9 mouse cellular contexts compared by ENCODE assay signal in the genomic region with DNA sequence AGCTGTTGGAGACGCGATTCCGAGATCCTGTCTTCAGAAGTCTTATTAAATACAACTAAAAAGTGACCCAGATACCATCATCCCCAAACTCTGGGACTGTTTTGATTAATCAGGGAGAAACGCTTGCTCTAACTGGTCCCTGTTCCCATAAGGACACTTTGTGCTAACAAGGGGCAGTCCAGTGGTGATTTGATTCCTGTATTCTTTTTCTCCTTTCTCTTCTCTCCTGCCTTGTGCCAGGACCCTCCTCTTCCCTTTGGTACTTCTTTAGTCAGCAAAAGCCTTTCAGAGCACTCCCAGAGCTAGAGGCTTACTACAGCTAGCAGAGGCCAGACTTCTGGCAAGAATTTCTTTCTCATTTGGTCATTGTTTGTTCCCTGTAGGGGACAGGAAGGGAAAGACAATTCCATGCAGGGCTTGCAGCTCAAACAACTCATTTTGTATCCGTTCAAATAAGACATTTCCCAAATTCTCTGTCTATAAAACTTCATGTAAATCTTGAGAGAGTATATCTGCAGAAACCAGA.
DNase-seq lines count a peak whose midpoint lies in the region; ATAC-seq and TF ChIP-seq lines count a peak whose summit lies in the region.
"Had no signal": no experiment of that assay in that cellular context is flagged by ENCODE, and none has a peak within 500 bp of the region (broad histone marks: within the 10 kb centered on the region; RNA-seq: fewer than 3 reads in every experiment).

No protein-coding gene starts in this region.

- no peaks in the 10 kb centered on the region for H3K9me3 ChIP-seq in hindbrain, embryonic 13.5 days
- H3K9me3 ChIP-seq in hindbrain, embryonic 11.5 days (ENCODE audit: control insufficient read depth, low read length), result no peaks in the 10 kb centered on the region
- no peaks in the 10 kb centered on the region for H3K9me3 ChIP-seq in midbrain, embryonic 11.5 days (ENCODE audit: control insufficient read depth, low read length)
- H3K9me3 ChIP-seq in midbrain, embryonic 14.5 days (ENCODE audit: control insufficient read depth, low read length), result no peaks in the 10 kb centered on the region
- no peaks in the 10 kb centered on the region for H3K9me3 ChIP-seq in hindbrain, postnatal 0 days (ENCODE audit: low read length)
- no peaks in the 10 kb centered on the region for H3K9me3 ChIP-seq in stomach, embryonic 14.5 days (ENCODE audit: control insufficient read depth, low read depth, low read length)

- no peaks in the 10 kb centered on the region for H3K27me3 ChIP-seq in hindbrain, embryonic 13.5 days
- H3K27me3 ChIP-seq in hindbrain, embryonic 11.5 days (ENCODE audit: control insufficient read depth, insufficient read depth, low read length), result no peaks in the 10 kb centered on the region
- no peaks in the 10 kb centered on the region for H3K27me3 ChIP-seq in midbrain, embryonic 11.5 days (ENCODE audit: control insufficient read depth, insufficient read depth, low read length)
- H3K27me3 ChIP-seq in midbrain, embryonic 14.5 days (ENCODE audit: control insufficient read depth, insufficient read depth, low read length), result no peaks in the 10 kb centered on the region
- no peaks in the 10 kb centered on the region for H3K27me3 ChIP-seq in hindbrain, postnatal 0 days (ENCODE audit: insufficient read depth, low read length)
- H3K27me3 ChIP-seq in stomach, embryonic 14.5 days (ENCODE audit: control insufficient read depth, insufficient read depth, low read length), result no peaks in the 10 kb centered on the region

- no peak for TF ChIP-seq CTCF in hindbrain, postnatal 0 days (IDR thresholded peaks at IDR 0.05; ENCODE audit: low read depth)

- no peak overlapping the region for H3K4me3 ChIP-seq in hindbrain, embryonic 13.5 days
- H3K4me3 ChIP-seq in hindbrain, embryonic 11.5 days (ENCODE audit: low read depth, low read length), result no peak overlapping the region
- H3K4me3 ChIP-seq in midbrain, embryonic 11.5 days (ENCODE audit: low read depth, low read length), result no peak overlapping the region
- no peak overlapping the region for H3K4me3 ChIP-seq in midbrain, embryonic 14.5 days (replicated peaks; ENCODE audit: low read depth, low read length)
- no peak overlapping the region for H3K4me3 ChIP-seq in hindbrain, postnatal 0 days (ENCODE audit: low read length)
- no peak overlapping the region for H3K4me3 ChIP-seq in stomach, embryonic 14.5 days (ENCODE audit: low read depth, low read length)
- H3K4me3 ChIP-seq: gastrocnemius, adult 2 months had no signal

- ATAC-seq in hindbrain, embryonic 13.5 days (ENCODE audit: low FRiP score), result no peak
- no peak for ATAC-seq in hindbrain, embryonic 11.5 days (ENCODE audit: low FRiP score)
- ATAC-seq in midbrain, embryonic 11.5 days (ENCODE audit: low FRiP score), result no peak
- ATAC-seq in midbrain, embryonic 14.5 days (ENCODE audit: low FRiP score, low TSS enrichment), result no peak
- ATAC-seq in hindbrain, postnatal 0 days, result peak; percentile 47; the same call in 1 of the 2 replicates
- no peak for ATAC-seq in stomach, embryonic 14.5 days (ENCODE audit: insufficient number of reproducible peaks, insufficient read depth, low FRiP score, low read depth)

- intact Hi-C loops in gastrocnemius, postnatal 14 days (cut with DNase I; ENCODE audit: low total_unique reads), result no loop called here

- H3K36me3 ChIP-seq in hindbrain, embryonic 13.5 days, result no peaks in the 10 kb centered on the region
- no peaks in the 10 kb centered on the region for H3K36me3 ChIP-seq in hindbrain, embryonic 11.5 days (ENCODE audit: control insufficient read depth, insufficient read depth, low read length)
- H3K36me3 ChIP-seq in midbrain, embryonic 11.5 days (ENCODE audit: control insufficient read depth, insufficient read depth, low read length), result no peaks in the 10 kb centered on the region
- no peaks in the 10 kb centered on the region for H3K36me3 ChIP-seq in midbrain, embryonic 14.5 days (ENCODE audit: control insufficient read depth, insufficient read depth, low read length)
- no peaks in the 10 kb centered on the region for H3K36me3 ChIP-seq in hindbrain, postnatal 0 days (ENCODE audit: insufficient read depth, low read length)
- H3K36me3 ChIP-seq in stomach, embryonic 14.5 days (ENCODE audit: control insufficient read depth, insufficient read depth, low read length), result no peaks in the 10 kb centered on the region

- WGBS in hindbrain, embryonic 13.5 days, result 45% methylated on average over 5 of the region's 5 CpGs
- WGBS in hindbrain, embryonic 11.5 days, result 37% methylated on average over 5 of the region's 5 CpGs
- 49% methylated on average over 5 of the region's 5 CpGs for WGBS in midbrain, embryonic 11.5 days
- WGBS in midbrain, embryonic 14.5 days, result 42% methylated on average over 5 of the region's 5 CpGs
- WGBS in hindbrain, postnatal 0 days, result 37% methylated on average over 5 of the region's 5 CpGs
- 31% methylated on average over 5 of the region's 5 CpGs for WGBS in stomach, embryonic 14.5 days

- H3K9ac ChIP-seq in hindbrain, embryonic 13.5 days, result no peak overlapping the region
- H3K9ac ChIP-seq in hindbrain, embryonic 11.5 days (ENCODE audit: low read depth, low read length), result no peak overlapping the region
- H3K9ac ChIP-seq in midbrain, embryonic 11.5 days (ENCODE audit: low read length), result no peak overlapping the region
- H3K9ac ChIP-seq in midbrain, embryonic 14.5 days (replicated peaks; ENCODE audit: low read length), result no peak overlapping the region
- no peak overlapping the region for H3K9ac ChIP-seq in hindbrain, postnatal 0 days (replicated peaks; ENCODE audit: low read length)
- no peak overlapping the region for H3K9ac ChIP-seq in stomach, embryonic 14.5 days (replicated peaks; ENCODE audit: low read depth, low read length)

- peak overlapping the region; percentile 14 for H3K27ac ChIP-seq in hindbrain, embryonic 13.5 days
- no peak overlapping the region for H3K27ac ChIP-seq in hindbrain, embryonic 11.5 days (ENCODE audit: low read depth, low read length)
- 0 out of 2 replicates have a peak overlapping the region, but pooled peaks have one; percentile 7 for H3K27ac ChIP-seq in midbrain, embryonic 11.5 days (ENCODE audit: low read depth, low read length)
- no peak overlapping the region for H3K27ac ChIP-seq in midbrain, embryonic 14.5 days (replicated peaks; ENCODE audit: low read depth, low read length)
- H3K27ac ChIP-seq in hindbrain, postnatal 0 days, result peak overlapping the region; percentile 42
- peak overlapping the region; percentile 11; the same call in 1 of the 2 replicates for H3K27ac ChIP-seq in stomach, embryonic 14.5 days (ENCODE audit: low read length)
- H3K27ac ChIP-seq: gastrocnemius, adult 2 months had no signal

- DNase-seq in hindbrain, embryonic 11.5 days (ENCODE audit: low spot score), result no peak
- DNase-seq in midbrain, embryonic 11.5 days (ENCODE audit: low spot score, missing footprints), result peak; percentile 83
- DNase-seq in midbrain, embryonic 14.5 days, result no peak
- peak; percentile 27 for DNase-seq in hindbrain, postnatal 0 days (ENCODE audit: low spot score)
- no peak for DNase-seq in adrenal gland, postnatal 4 days (ENCODE audit: low spot score in 2 of 2)
- no peak for DNase-seq in gastrocnemius, postnatal 14 days
- DNase-seq: gastrocnemius, adult 2 months had no signal

- H3K4me1 ChIP-seq in hindbrain, embryonic 13.5 days (replicated peaks), result peaks cover 10% of the 10 kb centered on the region
- H3K4me1 ChIP-seq in hindbrain, embryonic 11.5 days (replicated peaks; ENCODE audit: control insufficient read depth, insufficient read depth, low read length), result no peaks in the 10 kb centered on the region
- H3K4me1 ChIP-seq in midbrain, embryonic 11.5 days (ENCODE audit: control insufficient read depth, insufficient read depth, low read length), result no peaks in the 10 kb centered on the region
- H3K4me1 ChIP-seq in midbrain, embryonic 14.5 days (ENCODE audit: control insufficient read depth, insufficient read depth, low read length), result 0 out of 2 replicates have a peak, but pooled peaks cover 3% of the 10 kb centered on the region
- H3K4me1 ChIP-seq in hindbrain, postnatal 0 days (ENCODE audit: insufficient read depth, low read length), result no peaks in the 10 kb centered on the region
- peaks cover 3% of the 10 kb centered on the region; the same call in 1 of the 2 replicates for H3K4me1 ChIP-seq in stomach, embryonic 14.5 days (ENCODE audit: control insufficient read depth, insufficient read depth, low read length)

- H3K4me2 ChIP-seq in hindbrain, embryonic 13.5 days, result no peak overlapping the region
- no peak overlapping the region for H3K4me2 ChIP-seq in hindbrain, embryonic 11.5 days (replicated peaks; ENCODE audit: low read depth, low read length)
- no peak overlapping the region for H3K4me2 ChIP-seq in midbrain, embryonic 11.5 days
- no peak overlapping the region for H3K4me2 ChIP-seq in midbrain, embryonic 14.5 days (ENCODE audit: low read length)
- H3K4me2 ChIP-seq in hindbrain, postnatal 0 days (ENCODE audit: low read depth, low read length), result peak overlapping the region; percentile 24; the same call in 1 of the 2 replicates
- H3K4me2 ChIP-seq in stomach, embryonic 14.5 days (replicated peaks; ENCODE audit: low read depth, low read length), result no peak overlapping the region

Comparison
In these comparisons a context has a peak if more than half of its experiments do, and no peak if none do; other contexts are left out.
1. H3K27ac ChIP-seq: peak in hindbrain, embryonic 13.5 days (single experiment), midbrain, embryonic 11.5 days (single experiment), hindbrain, postnatal 0 days (single experiment) and stomach, embryonic 14.5 days (single experiment); none in hindbrain, embryonic 11.5 days (single experiment) and midbrain, embryonic 14.5 days (single experiment).
2. DNase-seq: peak in midbrain, embryonic 11.5 days (single experiment) and hindbrain, postnatal 0 days (single experiment); none in hindbrain, embryonic 11.5 days (single experiment), midbrain, embryonic 14.5 days (single experiment), adrenal gland, postnatal 4 days (0 of 2) and gastrocnemius, postnatal 14 days (single experiment).